Mouse (Mus musculus): Measurements from ENCODE around the gene Asic2.

- TF ChIP-seq TAL1 (IDR thresholded peaks at IDR 0.05; ENCODE audit: low read length) (no peak), GATA1 (IDR thresholded peaks at IDR 0.05; ENCODE audit: low read length) (no peak)
Measured at GRCm38 (mm10) chr11:81814816-81815215, 153.4 kb downstream of the Asic2 start.
